Mouse (Mus musculus) neural tube, embryonic 15.5 days (tissue): ENCODE measurements around the gene Gm21973. TPM values are rescaled to one million over a fixed set of nuclear protein-coding genes. Genes with fewer than 3 reads are reported as not detected.

Experiments
- ATAC-seq: fragments of 200-750 bp; cut with Nextera tagmentation; 2 replicates; pipeline ENCODE4 v1.8.0; 2017; ENCODE audit warnings: mild to moderate bottlenecking, moderate TSS enrichment, moderate library complexity; ENCODE audit not compliant: low FRiP score
- H3K27ac ChIP-seq: fragments of 300-500 bp; sonication (generic); replicated peaks from 2 replicates; pipeline ENCODE4 v1.5.1; 2015; ENCODE audit warnings: mild to moderate bottlenecking, inconsistent platforms
- H3K27me3 ChIP-seq: fragments of 300-500 bp; sonication (generic); replicated peaks from 2 replicates; pipeline ENCODE4 v1.6.1; 2015; ENCODE audit warnings: inconsistent platforms
- H3K36me3 ChIP-seq: fragments of 300-500 bp; sonication (generic); 2 replicates; pipeline ENCODE4 v1.6.1; 2015; ENCODE audit warnings: inconsistent platforms
- H3K4me1 ChIP-seq: fragments of 300-500 bp; sonication (generic); 2 replicates; pipeline ENCODE4 v1.6.1; 2015; ENCODE audit warnings: inconsistent platforms
- H3K4me2 ChIP-seq: fragments of 300-500 bp; sonication (generic); 2 replicates; pipeline ENCODE4 v1.6.1; 2015; ENCODE audit warnings: inconsistent platforms, mild to moderate bottlenecking, moderate library complexity
- H3K4me3 ChIP-seq: fragments of 300-500 bp; sonication (generic); replicated peaks from 2 replicates; pipeline ENCODE4 v1.5.1; 2015; ENCODE audit warnings: mild to moderate bottlenecking, inconsistent platforms
- H3K9ac ChIP-seq: fragments of 300-500 bp; sonication (generic); replicated peaks from 2 replicates; pipeline ENCODE4 v1.6.1; 2015; ENCODE audit warnings: mild to moderate bottlenecking, inconsistent platforms
- H3K9me3 ChIP-seq: fragments of 300-500 bp; sonication (generic); replicated peaks from 2 replicates; pipeline ENCODE4 v1.6.1; 2016; ENCODE audit warnings: inconsistent platforms
- WGBS: fragments of 180-500 bp; shearing (Covaris S2); methylation state at CpG from one replicate; pipeline ENCODE4 v1.1.7; 2015; ENCODE audit warnings: mixed read lengths; 5-methylcytosine and 5-hydroxymethylcytosine counted together
- polyA plus RNA-seq: library from polyadenylated mRNA; unstranded; fragments of >200 nt; fragmentation: Nextera tagmentation; extraction: Ambion mirVana; gene quantifications from 2 replicates; pipeline ENCODE4 v1.2.1, GENCODE M21; 2015

Gene Gm21973
- not detected in 2 replicates for polyA plus RNA-seq

DNA sequence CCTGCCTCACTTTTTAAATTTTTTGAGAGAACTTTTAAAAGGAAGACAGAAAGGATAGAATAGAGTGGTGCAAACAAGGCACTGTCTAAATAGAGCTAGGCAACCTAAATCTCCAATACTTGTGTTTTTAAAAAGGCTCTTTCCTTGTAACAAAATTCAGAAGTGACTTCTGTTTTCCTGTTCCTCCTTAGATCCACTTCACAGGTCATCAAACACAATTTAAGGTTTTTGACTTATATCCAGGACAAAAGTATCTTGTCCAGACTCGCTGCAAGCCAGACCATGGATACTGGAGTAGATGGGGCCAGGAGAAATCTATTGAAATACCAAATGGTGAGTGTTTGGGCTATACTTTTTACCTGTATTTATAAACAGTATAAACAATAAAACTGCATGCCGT is at the start of gene Gm21973:
TSS of gene Gm21973 (plus strand) at position 301 of the 400 bp plus-strand sequence.
- Histone ChIP-seq H3K27me3 (no peaks in the 10 kb centered on the region), H3K9me3 (no peaks in the 10 kb centered on the region), H3K9ac (no peak within 1 kb of the TSS), H3K4me3 (no peak within 1 kb of the TSS), H3K36me3 (no peaks in the 10 kb centered on the region), H3K4me2 (no peak within 1 kb of the TSS), H3K4me1 (no peaks in the 10 kb centered on the region), H3K27ac (no peak within 1 kb of the TSS)
- 89% methylated on average over 2 of the region's 2 CpGs for WGBS
- ATAC-seq = no peak

DNA sequence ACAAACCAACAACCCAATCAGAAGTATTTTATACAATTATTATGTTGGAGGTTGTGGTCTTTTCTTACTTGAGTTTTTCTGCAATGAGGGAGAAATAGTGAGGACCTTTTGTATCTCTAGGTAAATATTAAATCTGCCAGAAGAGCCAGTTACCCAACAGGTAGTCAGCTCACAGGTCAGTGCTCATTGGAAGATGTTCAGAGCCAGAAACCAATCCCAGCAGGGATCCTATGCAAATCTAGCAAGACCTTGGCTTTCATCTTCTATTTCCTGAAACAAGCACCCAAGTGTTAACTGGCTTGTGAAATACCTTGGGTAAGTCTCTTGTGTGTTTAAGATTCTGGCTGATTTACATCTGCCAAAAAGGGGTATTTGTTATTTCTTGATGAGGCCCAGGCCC is 48.8 kb upstream of the Gm21973 start:
- H3K4me2 ChIP-seq = no peak overlapping the region
- no peak for ATAC-seq
- no peak overlapping the region for H3K9ac ChIP-seq
- no peak overlapping the region for H3K4me3 ChIP-seq
- no peaks in the 10 kb centered on the region for H3K4me1 ChIP-seq
- H3K27ac ChIP-seq = no peak overlapping the region
- no peaks in the 10 kb centered on the region for H3K27me3 ChIP-seq
- H3K9me3 ChIP-seq = no peaks in the 10 kb centered on the region
- no peaks in the 10 kb centered on the region for H3K36me3 ChIP-seq

DNA sequence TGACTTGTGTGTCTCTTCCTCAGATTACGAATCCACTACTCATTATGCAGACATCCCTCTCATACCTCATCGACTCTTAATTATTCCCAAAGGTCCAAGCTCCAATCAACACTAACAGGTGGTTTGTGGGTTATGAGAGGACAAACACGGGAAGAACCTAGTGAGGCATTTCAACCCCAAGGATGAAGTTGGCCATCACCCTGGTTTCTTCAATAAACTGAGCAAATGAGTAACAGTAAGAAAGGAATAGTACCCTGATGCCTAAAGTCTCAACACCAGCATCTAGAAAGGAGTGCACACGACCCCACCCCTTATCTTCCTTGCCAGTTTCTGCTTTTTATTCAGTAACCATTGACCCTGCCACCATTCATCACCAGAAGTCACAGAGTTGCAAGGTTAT is 47.7 kb upstream of the Gm21973 start:
- WGBS = 72% methylated on average over 4 of the region's 4 CpGs

DNA sequence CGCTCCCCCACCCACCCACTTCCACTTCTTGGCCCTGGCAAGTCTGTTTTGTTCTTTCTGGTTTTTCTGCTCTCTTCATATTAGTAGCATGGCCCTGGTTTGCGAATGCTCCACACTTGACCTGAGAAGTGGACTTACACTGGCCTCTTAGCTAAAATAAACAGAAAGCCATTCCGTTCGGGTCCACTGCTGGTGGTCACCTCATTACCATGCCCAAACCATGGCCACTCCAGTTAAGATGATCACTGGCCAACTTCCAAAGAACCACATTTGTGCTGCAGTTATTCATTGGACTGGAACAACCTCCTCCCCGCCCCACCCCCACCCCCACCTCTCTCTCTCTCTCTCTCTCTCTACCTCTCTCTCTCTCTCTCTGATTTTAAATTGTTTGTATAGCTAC is 43.6 kb upstream of the Gm21973 start:
- no peaks in the 10 kb centered on the region for H3K9me3 ChIP-seq
- 88% methylated on average over 5 of the region's 5 CpGs for WGBS
- no peak overlapping the region for H3K4me3 ChIP-seq
- no peaks in the 10 kb centered on the region for H3K4me1 ChIP-seq
- ATAC-seq = no peak
- no peaks in the 10 kb centered on the region for H3K27me3 ChIP-seq
- H3K36me3 ChIP-seq = no peaks in the 10 kb centered on the region
- H3K9ac ChIP-seq = no peak overlapping the region
- no peak overlapping the region for H3K27ac ChIP-seq
- no peak overlapping the region for H3K4me2 ChIP-seq

More for the DNA sequence above, 47.7 kb upstream of the Gm21973 start:
- Histone ChIP-seq H3K9me3 (no peaks in the 10 kb centered on the region), H3K36me3 (no peaks in the 10 kb centered on the region), H3K4me1 (no peaks in the 10 kb centered on the region), H3K4me3 (no peak overlapping the region), H3K9ac (no peak overlapping the region), H3K27ac (no peak overlapping the region), H3K27me3 (no peaks in the 10 kb centered on the region), H3K4me2 (no peak overlapping the region)
- ATAC-seq = no peak

DNA sequence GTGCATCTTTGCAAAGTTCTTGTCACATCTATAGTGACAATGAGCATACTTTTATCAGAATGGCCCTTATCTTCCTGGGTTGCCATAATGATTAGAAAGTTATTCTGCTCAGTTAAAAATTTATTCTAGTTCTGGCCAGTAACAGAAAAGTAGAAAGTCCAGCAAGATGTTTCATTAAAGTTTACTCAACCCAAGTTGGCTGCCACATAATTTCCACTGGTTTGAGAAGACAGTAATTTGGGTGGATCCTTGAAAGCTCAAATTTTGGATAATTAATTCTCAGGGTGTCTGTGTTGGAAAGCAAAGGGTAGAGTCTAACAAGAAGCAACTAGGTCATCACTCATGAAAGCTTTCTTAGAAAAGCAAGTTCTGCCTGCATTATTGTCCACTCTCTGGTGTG is 41.5 kb upstream of the Gm21973 start:
- no peaks in the 10 kb centered on the region for H3K27me3 ChIP-seq
- no peak overlapping the region for H3K27ac ChIP-seq
- H3K4me1 ChIP-seq = no peaks in the 10 kb centered on the region
- no peak overlapping the region for H3K4me3 ChIP-seq
- no peaks in the 10 kb centered on the region for H3K9me3 ChIP-seq
- H3K36me3 ChIP-seq = no peaks in the 10 kb centered on the region
- no peak overlapping the region for H3K4me2 ChIP-seq
- no peak for ATAC-seq
- no peak overlapping the region for H3K9ac ChIP-seq

DNA sequence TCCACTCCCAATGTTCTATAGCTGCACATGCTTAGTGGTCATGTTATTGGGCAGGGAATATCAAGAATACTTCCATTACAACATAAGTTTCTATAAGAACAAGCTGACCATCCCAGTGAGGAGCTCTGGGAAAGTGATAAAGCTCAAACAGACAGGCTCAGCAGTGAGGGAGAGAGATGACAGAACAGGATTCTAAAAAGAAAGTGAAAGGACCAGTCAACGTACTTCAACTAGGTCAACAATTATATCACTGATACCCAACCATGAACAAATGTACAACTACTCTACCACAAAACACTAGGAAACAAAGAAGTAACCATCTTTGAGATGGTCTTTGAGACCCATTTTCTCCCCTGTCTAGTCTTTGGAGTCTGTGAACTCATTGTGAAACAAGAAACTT is 28.6 kb upstream of the Gm21973 start:
- Histone ChIP-seq H3K27me3 (no peaks in the 10 kb centered on the region), H3K4me1 (no peaks in the 10 kb centered on the region), H3K9me3 (no peaks in the 10 kb centered on the region), H3K4me2 (no peak overlapping the region), H3K36me3 (no peaks in the 10 kb centered on the region), H3K9ac (no peak overlapping the region), H3K27ac (no peak overlapping the region), H3K4me3 (no peak overlapping the region)
- 89% methylated on average over 1 of the region's 1 CpGs for WGBS
- ATAC-seq = no peak

DNA sequence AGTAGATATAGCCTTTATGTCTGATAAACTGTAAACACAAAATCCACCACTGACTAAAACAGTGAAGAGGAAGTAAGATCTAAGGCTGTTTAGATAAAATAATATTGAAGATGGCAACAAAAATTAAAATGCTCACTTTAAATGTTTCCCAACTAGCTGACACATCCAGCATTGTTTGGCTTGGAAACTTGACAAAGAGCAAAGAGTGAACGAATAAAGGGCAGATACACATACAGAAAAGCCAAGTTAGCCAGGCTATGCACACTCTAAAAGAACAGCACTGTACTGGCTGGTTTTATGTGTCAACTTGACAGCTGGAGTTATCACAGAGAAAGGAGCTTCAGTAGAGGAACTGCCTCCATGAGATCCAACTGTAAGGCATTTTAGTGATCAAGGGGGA is 27.1 kb upstream of the Gm21973 start:
- no peak for ATAC-seq
- Histone ChIP-seq H3K4me1 (no peaks in the 10 kb centered on the region), H3K9me3 (no peaks in the 10 kb centered on the region), H3K9ac (no peak overlapping the region), H3K36me3 (no peaks in the 10 kb centered on the region), H3K27ac (no peak overlapping the region), H3K4me2 (no peak overlapping the region), H3K27me3 (no peaks in the 10 kb centered on the region), H3K4me3 (no peak overlapping the region)
- 85% methylated on average over 1 of the region's 1 CpGs for WGBS

DNA sequence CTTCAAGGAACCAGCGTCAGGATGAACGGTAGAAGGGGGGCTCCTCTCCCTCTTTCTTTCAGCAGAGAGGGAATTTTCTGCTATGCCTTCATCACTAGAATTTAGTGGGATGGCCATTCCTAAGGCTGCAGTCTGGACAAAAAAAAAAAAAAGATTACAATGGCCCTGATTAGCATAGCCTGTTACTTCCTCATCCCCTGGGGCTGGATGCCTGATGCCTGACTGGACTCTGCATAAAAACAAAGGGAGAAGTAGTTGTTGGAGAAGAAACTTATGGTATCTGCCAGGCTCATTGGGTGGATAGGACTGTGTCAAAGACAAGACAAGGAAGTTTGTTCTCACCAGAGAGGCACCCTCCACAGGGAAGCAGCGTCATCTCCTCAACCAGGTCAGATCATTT is 25.7 kb upstream of the Gm21973 start:
- H3K9ac ChIP-seq = no peak overlapping the region
- WGBS = 66% methylated on average over 3 of the region's 3 CpGs
- no peak overlapping the region for H3K4me3 ChIP-seq
- H3K9me3 ChIP-seq = no peaks in the 10 kb centered on the region
- H3K4me2 ChIP-seq = no peak overlapping the region
- no peak for ATAC-seq
- no peaks in the 10 kb centered on the region for H3K4me1 ChIP-seq
- H3K36me3 ChIP-seq = no peaks in the 10 kb centered on the region
- no peaks in the 10 kb centered on the region for H3K27me3 ChIP-seq
- no peak overlapping the region for H3K27ac ChIP-seq

DNA sequence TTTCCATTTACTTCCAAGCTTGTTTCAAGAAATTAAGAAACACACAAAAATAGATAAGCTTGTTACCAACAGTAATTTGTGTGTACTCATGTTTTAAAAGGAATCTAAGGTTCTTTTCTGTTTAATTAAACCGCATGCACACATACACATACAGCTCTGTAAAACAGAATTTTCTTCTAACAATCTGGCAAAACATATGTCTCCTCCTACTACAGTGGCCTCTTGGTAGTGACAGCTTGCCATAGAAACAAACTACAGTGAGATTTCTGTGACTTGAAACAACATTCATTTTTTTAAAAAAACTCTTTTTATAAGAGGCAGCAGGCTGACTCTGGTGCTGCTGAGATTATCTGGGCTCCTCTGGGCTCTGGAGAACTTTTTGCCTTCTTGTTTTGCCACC is 18.7 kb upstream of the Gm21973 start:
- Histone ChIP-seq H3K4me1 (no peaks in the 10 kb centered on the region), H3K27ac (no peak overlapping the region), H3K36me3 (no peaks in the 10 kb centered on the region), H3K4me2 (no peak overlapping the region), H3K9me3 (no peaks in the 10 kb centered on the region), H3K4me3 (no peak overlapping the region), H3K27me3 (no peaks in the 10 kb centered on the region), H3K9ac (no peak overlapping the region)
- ATAC-seq = no peak
- 91% methylated on average over 1 of the region's 1 CpGs for WGBS

DNA sequence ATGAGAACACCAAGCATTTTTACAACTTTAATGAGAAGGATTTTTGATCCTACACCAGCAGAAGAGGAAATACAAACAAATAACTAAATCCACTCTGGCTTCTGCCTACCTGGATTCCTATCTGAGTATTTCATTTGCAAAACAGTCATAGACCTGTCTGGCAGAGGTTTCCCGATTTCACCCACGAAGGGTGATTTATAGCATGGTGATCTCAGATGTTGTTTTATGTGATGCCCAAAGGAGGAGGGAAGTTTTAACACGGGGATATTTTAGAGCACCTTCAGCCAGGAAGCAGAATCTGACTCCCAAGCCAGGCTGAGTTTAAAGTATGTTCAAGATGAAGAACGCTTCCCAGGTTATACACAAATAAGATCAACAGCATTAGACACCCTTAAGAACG is 13.4 kb upstream of the Gm21973 start:
- Histone ChIP-seq H3K9ac (no peak overlapping the region), H3K4me3 (no peak overlapping the region), H3K27me3 (no peaks in the 10 kb centered on the region), H3K36me3 (no peaks in the 10 kb centered on the region), H3K4me1 (0 out of 2 replicates have a peak, but pooled peaks cover 2% of the 10 kb centered on the region), H3K4me2 (no peak overlapping the region), H3K9me3 (no peaks in the 10 kb centered on the region), H3K27ac (no peak overlapping the region)
- ATAC-seq = no peak
- 71% methylated on average over 5 of the region's 5 CpGs for WGBS

DNA sequence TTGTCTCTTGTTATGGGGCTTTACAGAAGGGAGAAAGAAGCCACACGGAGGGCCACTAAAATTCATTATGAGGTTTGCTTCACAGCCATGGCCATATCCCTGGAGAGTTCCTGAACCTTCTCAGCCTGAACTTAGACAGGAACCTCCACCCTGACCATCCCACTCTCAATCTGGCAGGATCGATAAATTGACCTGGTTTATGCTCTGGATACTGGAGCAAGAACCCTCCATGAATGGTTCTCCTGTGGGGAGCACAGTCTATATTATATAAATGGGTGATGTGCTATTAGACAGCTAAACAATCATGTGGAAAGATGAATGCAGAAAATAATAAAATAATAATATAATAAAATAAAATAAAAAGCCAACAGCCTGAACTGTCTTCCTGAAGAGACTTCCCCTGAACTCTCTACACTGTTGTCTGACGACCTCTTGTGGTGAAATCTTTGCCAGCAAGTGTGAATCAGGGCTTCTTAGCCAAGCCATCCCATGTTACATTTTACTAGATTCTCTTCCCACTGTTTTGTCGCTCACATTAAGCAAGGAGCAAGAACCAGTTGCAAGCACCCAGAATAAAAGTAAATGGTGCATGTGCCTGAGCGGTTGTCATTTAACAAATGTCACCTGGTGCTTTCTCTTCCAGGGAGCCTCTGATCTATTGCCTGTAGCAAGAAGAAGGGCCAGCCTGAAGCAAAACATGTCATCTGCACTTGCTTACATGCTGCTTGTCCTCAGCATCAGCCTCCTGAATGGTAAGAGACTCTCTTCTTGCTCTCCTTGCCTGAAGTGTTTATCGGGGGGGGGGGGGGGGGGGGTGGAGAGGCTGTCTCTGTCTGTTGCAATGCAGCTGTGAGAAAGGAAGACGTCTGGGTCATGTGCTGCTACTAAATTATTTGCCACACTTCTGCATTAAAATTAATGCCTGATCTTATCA is 11.4 kb upstream of the Gm21973 start:
- ATAC-seq = peak; percentile 86
- H3K36me3 ChIP-seq = no peaks in the 10 kb centered on the region
- H3K4me2 ChIP-seq = no peak overlapping the region
- no peak overlapping the region for H3K4me3 ChIP-seq
- H3K4me1 ChIP-seq = 0 out of 2 replicates have a peak, but pooled peaks cover 2% of the 10 kb centered on the region
- no peak overlapping the region for H3K27ac ChIP-seq
- WGBS = 47% methylated on average over 7 of the region's 7 CpGs
- no peaks in the 10 kb centered on the region for H3K27me3 ChIP-seq
- H3K9ac ChIP-seq = no peak overlapping the region
- H3K9me3 ChIP-seq = no peaks in the 10 kb centered on the region

DNA sequence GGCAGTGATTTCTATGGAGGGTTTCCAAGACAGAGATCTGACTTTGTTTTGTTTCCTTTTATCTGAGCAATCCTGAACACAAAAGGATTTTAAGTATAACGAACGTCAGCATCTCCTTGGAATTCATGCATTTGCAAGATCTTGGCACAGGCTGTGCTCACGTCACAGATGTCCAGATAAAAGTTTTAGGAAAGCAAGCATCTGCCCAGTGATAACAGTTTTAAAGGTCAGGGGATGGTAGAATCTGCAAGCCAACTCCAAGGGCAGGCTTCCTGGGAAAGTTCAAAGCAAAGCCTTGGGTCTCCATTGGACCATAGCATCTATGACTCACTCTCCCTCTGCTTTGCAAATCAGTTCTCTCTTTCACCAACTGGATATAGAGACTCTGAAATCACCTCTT is 5.4 kb downstream of the Gm21973 start:
- no peak overlapping the region for H3K4me2 ChIP-seq
- no peaks in the 10 kb centered on the region for H3K4me1 ChIP-seq
- no peak for ATAC-seq
- no peak overlapping the region for H3K27ac ChIP-seq
- no peak overlapping the region for H3K4me3 ChIP-seq
- H3K9me3 ChIP-seq = no peaks in the 10 kb centered on the region
- no peaks in the 10 kb centered on the region for H3K36me3 ChIP-seq
- WGBS = 82% methylated on average over 3 of the region's 3 CpGs
- no peaks in the 10 kb centered on the region for H3K27me3 ChIP-seq
- H3K9ac ChIP-seq = no peak overlapping the region
